Comparison of ENCODE assay signal across 1 mouse cellular context in the genomic region with DNA sequence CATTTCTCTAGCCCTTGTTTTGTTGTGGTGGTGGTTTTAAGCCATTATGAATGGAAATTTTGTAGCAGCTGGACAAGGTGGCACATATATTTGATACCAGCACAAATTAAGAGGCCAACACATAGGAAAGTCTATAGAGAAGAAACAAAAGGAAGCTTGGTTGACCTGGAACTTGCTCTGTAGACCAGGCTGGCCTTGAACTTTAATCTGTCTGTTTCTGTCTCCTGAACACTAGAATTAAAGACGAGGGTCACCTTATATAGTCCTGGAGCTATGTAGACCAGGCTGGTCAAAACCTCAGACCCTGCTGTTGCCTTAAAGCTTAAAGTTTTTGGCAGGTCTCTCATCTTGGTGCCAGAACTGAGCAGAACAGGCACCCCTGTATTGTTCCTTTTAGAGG.
TF ChIP-seq lines count a peak whose summit lies in the region.

No protein-coding gene starts in this region.

TF ChIP-seq in MEL, 35 proteins besides CTCF, POLR2A, EP300 and RAD21:
- TF ChIP-seq POLR2AphosphoS2 (IDR thresholded peaks at IDR 0.05; ENCODE audit: low read length) (peak; percentile 73; the same call in 1 of the 2 replicates), HCFC1 (IDR thresholded peaks at IDR 0.05; ENCODE audit: low read depth, low read length) (no peak)
